Mouse (Mus musculus) layer of hippocampus, adult 2 months (tissue): ENCODE measurements around the gene Gm3776. TPM values are rescaled to one million over a fixed set of nuclear protein-coding genes. Genes with fewer than 3 reads are reported as not detected.
"Not testable (repeated sequence)": the region's sequence is repeated elsewhere in the genome, so short reads cannot be mapped to it uniquely, and the experiment has no call there.

Source experiments
- DNase-seq, 2 experiments: peaks; one replicate each; pipeline ENCODE4 v3.0.0; 2022; ENCODE audit warnings: low spot score in 2 of 2
- H3K27ac ChIP-seq: fragments of 200-600 bp; 2 replicates; pipeline ENCODE4 v1.8.1; 2022
- H3K4me3 ChIP-seq: fragments of 200-600 bp; 2 replicates; pipeline ENCODE4 v1.8.1; 2022; ENCODE audit warnings: mild to moderate bottlenecking
- CTCF ChIP-seq: fragments of 200-600 bp; conservative IDR thresholded peaks from 2 replicates; pipeline ENCODE4 v1.8.1; 2022; ENCODE audit warnings: antibody characterized with exemption, mild to moderate bottlenecking, moderate library complexity
- long read RNA-seq, 2 experiments: library from polyadenylated mRNA; stranded (forward); transcript quantifications; one replicate each; pipeline ENCODE4 v2.0.0; 2021; ENCODE audit warnings: borderline mapping rate in 2 of 2
- total RNA-seq, 2 experiments: library from RNA; stranded (reverse); gene quantifications; 2 replicates each; pipeline ENCODE4 v1.2.3; 2021

The Gm3776 gene
- total RNA-seq = not detected
- long read RNA-seq, experiment 1 = 0 reads
- long read RNA-seq, experiment 2 = 0 reads

GRCm38 (mm10) chr9:78256914-78257313 is at the start of gene Gm3776:
TSS of gene Gm3776 (plus strand) at chr9:78257129.
- H3K27ac ChIP-seq, H3K4me3 ChIP-seq, DNase-seq: not testable (repeated sequence)

DNA sequence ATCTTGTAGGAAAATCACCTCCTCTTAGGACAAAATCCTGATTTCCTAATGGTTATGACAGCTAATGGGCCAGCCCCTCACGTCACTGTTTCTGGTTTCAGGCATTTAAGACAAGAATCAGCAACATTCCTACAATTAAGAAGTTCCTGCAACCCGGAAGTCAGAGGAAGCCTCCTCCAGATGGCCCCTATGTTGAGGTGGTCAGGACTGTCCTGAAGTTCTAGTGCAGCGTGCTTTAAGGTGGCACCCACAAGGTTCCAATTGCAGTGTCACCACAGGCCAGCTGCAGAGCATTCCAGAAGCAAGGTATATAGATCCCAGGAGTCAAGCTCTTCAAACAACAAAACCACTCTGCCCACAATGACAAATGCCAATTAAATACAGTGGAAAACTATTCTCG is 48.0 kb upstream of the Gm3776 start:
- DNase-seq = no peak
- H3K4me3 ChIP-seq = no peak overlapping the region
- no peak for TF ChIP-seq CTCF
- no peak overlapping the region for H3K27ac ChIP-seq

- DNase-seq = no peak
- H3K27ac ChIP-seq = no peak overlapping the region
- TF ChIP-seq CTCF = no peak
- H3K4me3 ChIP-seq = no peak overlapping the region
Observed at GRCm38 (mm10) chr9:78210079-78210478, 46.9 kb upstream of the Gm3776 start.

DNA sequence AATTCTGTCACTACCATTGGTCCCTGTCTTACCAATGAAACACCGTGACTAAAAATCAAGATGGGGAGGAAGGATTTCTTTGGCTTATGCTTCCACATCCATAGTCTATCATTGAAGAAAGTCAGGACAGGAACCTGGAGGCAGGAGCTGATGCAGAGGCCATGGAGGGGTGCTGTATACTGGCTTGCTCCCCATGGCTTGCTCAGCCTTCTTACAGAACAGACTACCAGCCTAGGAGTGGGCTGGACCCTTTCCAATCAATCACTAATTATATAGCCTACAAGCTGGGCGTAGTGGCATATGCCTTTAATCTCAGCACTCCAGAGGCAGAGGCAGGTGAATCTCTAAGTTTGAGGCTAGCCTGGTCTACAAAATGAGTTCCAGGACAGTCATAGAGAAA is 46.1 kb upstream of the Gm3776 start:
- Histone ChIP-seq H3K4me3 (no peak overlapping the region), H3K27ac (no peak overlapping the region)
- no peak for TF ChIP-seq CTCF
- DNase-seq = no peak

GRCm38 (mm10) chr9:78211521-78211920 is 45.4 kb upstream of the Gm3776 start:
- TF ChIP-seq CTCF = no peak
- H3K27ac ChIP-seq = no peak overlapping the region
- no peak overlapping the region for H3K4me3 ChIP-seq
- no peak for DNase-seq

- no peak overlapping the region for H3K4me3 ChIP-seq
- no peak for DNase-seq
- H3K27ac ChIP-seq = no peak overlapping the region
- TF ChIP-seq CTCF = no peak
Observed at GRCm38 (mm10) chr9:78212341-78213049, 44.4 kb upstream of the Gm3776 start.

- no peak for DNase-seq
- TF ChIP-seq CTCF = no peak
- no peak overlapping the region for H3K4me3 ChIP-seq
- no peak overlapping the region for H3K27ac ChIP-seq
Observed at GRCm38 (mm10) chr9:78217074-78217473, 39.9 kb upstream of the Gm3776 start.

DNA sequence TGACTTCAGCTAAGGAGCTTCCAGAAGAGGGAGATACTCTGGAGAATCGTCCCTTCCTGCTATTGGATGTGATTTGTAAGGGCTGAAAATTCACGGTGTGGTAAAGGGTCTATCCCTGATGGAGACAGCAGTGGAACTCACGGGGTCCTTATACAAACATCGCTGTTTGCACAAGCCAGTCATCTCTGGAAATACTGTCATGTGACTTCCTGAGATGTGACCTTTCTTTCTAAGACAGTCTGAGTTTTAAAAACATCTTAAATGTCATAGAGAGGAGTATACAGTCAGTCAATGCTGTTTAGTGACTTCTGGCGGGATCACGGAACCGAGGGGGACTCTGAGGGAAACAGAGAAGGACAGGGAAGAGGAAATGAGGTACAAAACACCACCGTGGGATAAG is 34.3 kb upstream of the Gm3776 start:
- no peak overlapping the region for H3K27ac ChIP-seq
- TF ChIP-seq CTCF = no peak
- H3K4me3 ChIP-seq = no peak overlapping the region
- DNase-seq = no peak

DNA sequence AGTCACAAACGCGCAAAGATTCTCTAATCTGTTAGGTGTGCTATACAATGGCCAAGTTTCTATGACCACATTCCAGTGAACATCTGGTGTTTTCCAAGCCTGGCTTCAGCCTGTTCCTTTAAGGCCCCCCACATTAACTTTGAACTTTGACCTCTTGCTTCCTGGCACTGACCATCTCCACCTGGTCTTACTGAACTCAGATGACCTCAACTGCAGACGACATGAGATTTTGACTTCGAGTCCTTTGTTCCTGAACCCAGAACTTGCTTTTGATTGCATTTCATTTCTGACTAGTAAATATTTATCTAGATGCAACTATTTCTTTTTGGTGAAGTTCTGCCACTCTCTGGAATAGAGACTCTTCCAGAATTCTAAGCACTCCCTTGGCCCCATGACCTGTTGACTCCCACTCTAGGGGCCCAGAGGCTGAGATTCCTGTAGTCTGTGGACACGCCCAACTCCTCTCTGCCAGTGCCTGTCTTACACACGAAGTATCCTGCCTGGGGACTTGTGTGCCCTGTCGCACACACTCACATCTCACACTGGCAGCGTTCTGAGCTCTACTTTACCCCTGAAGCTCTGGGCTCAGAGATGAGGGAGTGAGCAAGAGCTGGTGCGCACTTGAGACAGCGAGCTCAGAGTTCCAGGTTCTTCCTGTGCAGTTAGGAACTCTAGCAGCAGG is 33.6 kb upstream of the Gm3776 start:
- no peak overlapping the region for H3K4me3 ChIP-seq
- DNase-seq = no peak
- no peak overlapping the region for H3K27ac ChIP-seq
- no peak for TF ChIP-seq CTCF

DNA sequence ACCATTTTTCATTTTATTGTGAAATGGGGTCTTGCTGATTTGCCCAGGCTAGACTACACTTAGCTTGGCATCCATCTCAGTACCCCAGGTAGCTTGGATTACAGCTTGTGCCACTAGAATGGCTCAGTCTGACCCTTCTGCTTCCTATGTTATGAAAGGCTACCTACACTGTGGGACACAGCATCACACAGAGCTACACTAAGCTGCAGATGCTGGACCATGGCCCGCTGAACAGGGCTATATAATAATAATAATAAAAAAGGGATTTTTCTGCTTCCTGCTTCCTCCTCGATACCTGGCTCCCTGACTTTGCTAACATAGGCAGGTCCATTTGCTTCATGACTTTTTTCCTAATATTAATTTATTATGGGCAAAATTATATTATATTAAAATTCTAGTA is 32.5 kb upstream of the Gm3776 start:
- DNase-seq = no peak
- TF ChIP-seq CTCF = no peak
- no peak overlapping the region for H3K27ac ChIP-seq

GRCm38 (mm10) chr9:78225304-78225703 is 31.6 kb upstream of the Gm3776 start:
- Histone ChIP-seq H3K4me3 (no peak overlapping the region), H3K27ac (no peak overlapping the region)
- no peak for TF ChIP-seq CTCF
- no peak for DNase-seq

More for the DNA sequence above, 32.5 kb upstream of the Gm3776 start:
- H3K4me3 ChIP-seq = no peak overlapping the region

DNA sequence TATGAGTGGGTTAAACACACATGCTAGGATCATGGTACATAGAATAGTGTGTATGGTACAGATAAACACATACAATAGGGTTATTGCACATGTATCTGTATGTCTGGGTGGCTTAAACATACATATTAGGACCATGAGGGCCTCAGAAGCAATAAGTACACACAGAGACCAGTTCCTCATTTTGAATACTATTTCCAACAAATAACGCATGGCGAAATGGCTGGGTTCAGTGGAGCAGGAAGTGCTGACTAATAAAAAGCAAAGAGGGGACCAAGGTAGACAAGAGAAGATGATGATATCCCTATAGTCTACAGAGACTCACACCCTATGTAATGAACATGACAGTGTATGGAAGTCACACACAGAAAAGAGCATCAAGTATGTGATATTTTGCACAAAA is 28.8 kb upstream of the Gm3776 start:
- DNase-seq = no peak
- no peak for TF ChIP-seq CTCF
- H3K4me3 ChIP-seq = no peak overlapping the region
- H3K27ac ChIP-seq = no peak overlapping the region

DNA sequence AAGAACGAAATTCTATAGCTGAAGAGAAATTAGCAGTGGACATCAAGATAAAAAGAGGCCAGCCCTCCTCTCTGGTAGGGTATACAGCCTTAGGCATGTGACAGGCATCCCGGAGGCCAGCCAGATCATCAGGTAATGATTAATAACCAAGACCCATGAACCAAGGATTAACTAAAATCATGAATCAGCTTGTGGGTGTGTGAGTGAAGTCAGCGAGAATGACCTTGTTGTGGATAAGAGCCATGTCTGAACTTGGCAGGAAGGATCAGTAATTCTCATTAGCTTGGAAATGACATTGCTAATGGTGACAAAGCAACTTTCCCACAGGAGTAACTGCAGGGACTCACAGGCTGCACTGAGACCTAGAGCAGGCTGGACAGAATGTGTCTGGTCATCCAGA is 27.3 kb upstream of the Gm3776 start:
- not testable (repeated sequence) for H3K4me3 ChIP-seq, H3K27ac ChIP-seq, DNase-seq

GRCm38 (mm10) chr9:78230461-78230860 is 26.5 kb upstream of the Gm3776 start, which contains the start of gene Gsta1:
TSS of gene Gsta1 (plus strand) at chr9:78230656.
- H3K4me3 ChIP-seq, DNase-seq, H3K27ac ChIP-seq: not testable (repeated sequence)

- H3K27ac ChIP-seq, H3K4me3 ChIP-seq, DNase-seq: not testable (repeated sequence)
Observed at GRCm38 (mm10) chr9:78233121-78233695, 23.7 kb upstream of the Gm3776 start.

DNA sequence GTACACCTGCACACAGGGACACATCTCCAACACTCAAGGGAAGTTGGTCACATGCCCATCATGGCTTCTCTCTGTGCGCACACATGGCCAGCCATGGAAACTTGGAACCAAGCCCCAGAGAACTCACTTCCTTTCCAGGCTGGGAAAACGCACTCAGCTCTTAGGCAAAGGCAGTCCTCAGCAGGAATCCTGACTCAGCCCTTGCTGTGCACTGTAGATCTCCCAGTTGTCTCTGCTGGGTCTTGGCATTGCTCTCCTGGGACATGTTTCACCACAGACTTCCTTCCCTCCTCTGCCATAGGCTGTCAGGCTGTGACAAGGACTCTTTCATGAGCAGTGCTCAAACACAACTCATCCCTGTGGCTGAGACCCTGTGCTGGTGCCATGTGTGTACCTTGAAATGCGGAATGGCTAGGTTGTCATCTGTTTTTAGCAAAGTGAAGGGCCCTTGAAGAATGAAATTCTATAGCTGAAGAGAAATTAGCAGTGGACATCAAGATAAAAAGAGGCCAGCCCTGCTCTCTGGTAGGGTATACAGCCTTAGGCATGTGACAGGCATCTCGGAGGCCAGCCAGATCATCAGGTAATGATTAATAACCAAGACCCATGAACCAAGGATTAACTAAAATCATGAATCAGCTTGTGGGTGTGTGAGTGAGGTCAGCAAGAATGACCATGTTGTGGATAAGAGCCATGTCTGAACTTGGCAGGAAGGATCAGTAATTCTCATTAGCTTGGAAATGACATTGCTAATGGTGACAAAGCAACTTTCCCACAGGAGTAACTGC is 1.1 kb upstream of the Gm3776 start:
- not testable (repeated sequence) for DNase-seq, H3K4me3 ChIP-seq, H3K27ac ChIP-seq
